Mouse (Mus musculus): Measurements from ENCODE around the gene Lgals8.

Lgals8 gene

DNA sequence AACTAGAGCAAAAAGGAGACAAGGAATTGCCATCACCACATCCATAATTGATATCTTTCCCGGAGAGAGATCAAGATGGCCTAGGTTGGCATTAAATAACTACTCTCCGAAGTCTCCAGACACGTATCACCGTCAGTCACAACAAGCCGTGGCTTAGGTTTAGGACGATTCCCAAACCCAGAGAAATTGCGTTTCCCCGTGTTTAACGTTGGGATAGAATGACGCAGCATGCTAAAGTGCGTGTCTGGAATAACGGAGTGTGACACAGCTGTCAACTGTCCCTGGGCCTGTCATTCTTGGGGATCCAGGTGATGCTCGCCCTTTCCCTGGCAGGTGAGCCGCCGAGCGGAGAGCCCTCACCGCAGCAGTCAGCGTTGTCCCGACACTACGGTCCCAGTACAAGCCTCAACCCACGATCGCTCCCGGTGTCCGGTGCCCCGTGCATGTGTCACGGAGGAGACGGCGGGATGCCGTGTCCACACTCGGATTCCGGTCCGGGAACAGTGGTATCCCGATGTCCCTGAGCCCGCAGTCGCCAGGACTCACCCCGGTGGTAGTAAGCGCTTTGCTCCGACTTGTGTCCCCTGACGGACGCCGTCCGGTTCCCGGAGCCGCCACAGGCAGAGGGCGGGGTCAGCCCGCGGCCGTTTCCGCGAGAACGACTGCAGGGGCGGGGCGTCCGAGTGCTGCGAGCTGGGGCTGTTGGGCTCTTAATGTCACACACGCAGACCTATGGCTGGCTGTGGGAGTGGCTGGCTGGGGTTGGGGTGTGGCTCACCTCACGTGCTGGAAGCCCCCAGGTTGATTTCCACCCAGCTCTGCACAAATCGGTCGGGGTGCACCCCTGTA is 3.6 kb downstream of the Lgals8 start:
- DNase-seq (ENCODE audit: low spot score in 2 of 2), result peak; percentile 84 to 87

DNA sequence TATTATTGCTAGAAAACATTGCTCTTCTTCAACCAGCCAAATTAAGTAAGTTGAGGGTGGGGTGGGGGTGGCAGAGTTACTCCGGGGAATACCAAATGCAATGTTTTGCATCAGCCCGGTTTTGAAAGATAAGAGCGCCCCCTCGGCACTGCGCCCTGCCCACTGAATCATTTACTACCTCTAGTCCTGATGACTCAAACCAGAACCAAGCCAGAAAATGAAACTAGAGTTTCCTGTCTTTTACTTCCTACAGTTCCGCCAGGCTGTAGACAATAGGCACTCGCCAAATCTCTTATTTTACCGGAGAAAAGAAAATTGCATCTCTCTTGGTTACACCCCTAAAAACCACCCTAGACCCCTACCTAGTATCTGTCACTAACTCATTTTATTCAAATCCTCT is 4.3 kb downstream of the Lgals8 start:
- DNase-seq (ENCODE audit: low spot score in 2 of 2), result peak in 1 of 2 experiments; percentile 25

DNA sequence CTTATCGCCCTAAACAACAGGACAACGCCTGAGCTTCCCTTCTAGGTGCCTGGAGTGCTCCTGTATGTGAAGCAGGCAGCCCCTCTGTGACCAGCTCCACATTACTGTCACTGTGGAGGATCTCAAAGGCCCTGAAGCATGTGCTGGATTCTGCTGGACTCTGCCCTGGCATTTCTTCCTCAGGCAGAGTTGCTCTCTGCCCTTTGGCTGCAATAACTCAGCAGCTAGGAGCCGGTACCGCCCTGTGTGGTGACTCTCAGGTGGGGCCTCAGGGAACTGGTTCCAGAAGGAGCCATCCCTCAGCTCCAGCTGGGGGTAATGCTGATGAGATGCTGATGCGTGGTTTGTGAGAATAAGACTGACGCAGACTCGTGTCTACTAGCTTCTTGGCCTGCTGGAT is 8.0 kb downstream of the Lgals8 start:
- no peak for DNase-seq (ENCODE audit: low spot score in 2 of 2)

DNA sequence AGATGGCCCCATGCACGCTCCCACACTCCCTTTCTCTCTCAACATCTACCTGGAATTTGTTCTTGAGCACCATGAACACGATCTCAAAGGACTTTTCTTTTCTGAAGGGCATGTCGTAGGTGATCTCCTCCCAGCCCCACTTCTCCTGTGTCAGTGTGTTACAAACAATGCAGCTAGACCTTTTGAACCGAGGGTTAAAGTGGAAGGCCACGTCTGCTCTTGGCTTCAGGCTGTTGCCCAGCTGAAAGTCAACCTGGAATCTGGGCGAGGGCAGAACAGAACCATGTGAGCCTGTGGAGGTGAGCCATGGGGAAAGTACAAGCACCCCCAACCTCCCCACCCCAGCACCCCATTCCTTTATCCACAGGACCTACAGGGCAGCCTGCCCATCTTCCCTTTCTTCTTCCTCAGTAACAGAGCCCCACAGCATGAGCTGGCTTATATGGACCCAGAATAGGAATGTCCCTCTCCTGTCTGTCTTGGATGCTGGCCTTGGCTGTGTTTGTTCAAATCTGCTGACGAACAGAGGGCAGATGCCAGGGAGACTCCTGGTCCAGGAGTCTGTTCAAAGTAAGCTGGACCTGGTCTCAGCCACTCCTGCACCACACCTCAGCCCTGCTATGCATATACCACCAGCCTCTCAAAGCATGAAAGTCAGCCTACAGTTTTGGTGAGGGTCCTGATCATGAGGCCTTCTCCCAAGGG is 9.9 kb downstream of the Lgals8 start:
- no peak for DNase-seq (ENCODE audit: low spot score in 2 of 2)

DNA sequence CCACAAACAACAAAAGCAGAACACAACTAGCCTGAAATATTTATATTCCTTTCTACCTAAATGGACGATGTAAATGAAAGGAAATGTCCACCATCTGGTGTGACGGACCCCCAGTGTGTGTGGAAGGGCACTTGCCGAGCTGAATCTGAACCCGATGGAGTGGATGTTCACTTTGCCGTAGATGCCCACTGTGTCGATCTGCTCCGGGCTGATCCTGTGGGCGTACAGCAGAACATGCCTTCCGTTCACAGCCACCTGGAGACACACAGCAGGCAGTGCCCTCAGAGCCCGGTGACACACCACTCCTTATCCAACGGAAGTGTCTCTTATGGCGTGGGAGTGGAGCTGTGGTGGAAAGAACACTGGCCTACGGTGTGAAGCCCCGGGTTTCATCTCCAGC is 11.6 kb downstream of the Lgals8 start:
- DNase-seq (ENCODE audit: low spot score in 2 of 2), result no peak

DNA sequence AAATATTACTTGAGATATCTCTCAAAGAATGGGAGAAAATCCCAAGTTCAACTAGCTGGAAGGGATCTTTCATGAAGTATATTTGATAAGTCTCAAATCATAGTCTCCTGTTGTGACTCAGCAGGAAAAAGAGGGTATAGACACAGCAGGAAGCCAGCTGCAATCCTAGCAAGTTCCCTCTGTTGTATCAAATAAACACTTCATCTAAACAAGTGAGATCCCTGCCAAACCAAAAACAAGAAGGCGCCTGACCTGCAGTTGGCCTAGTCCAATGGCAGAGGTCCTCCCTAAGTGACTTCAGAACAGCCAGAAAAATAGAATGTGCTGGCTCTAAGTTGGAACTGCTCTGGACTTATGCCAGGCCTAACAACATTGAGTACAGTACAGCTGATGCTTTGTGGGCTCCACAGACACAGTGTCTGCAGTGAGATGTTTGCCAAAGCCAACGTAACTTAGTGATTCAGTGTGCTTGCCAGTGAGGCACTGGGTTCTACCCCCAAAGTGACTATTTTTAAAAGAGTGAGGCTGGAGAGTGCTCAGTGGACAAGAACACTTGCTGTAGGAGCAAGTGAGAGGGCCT is 22.6 kb downstream of the Lgals8 start:
- DNase-seq (ENCODE audit: low spot score in 2 of 2), result peak; percentile 19 to 32

DNA sequence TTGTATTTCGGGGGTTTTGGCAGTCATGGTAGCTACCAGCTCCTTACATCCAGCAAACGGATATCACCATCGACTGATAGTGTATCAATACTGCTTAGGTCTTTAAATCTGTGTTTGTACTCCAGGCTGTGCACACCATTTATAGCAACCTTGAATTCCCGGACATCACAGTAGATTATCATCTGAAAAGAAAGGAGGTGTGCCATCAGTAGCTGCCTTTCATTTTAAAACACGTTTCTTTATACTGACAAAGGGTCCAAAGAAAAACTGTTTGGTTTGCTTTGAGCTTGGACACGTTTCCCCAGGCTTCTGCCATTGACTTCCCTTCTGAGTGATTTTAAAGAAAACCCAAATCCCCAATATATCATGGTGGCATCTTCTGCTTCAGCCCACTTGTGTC is 23.9 kb downstream of the Lgals8 start:
- DNase-seq (ENCODE audit: low spot score in 2 of 2), result no peak

DNA sequence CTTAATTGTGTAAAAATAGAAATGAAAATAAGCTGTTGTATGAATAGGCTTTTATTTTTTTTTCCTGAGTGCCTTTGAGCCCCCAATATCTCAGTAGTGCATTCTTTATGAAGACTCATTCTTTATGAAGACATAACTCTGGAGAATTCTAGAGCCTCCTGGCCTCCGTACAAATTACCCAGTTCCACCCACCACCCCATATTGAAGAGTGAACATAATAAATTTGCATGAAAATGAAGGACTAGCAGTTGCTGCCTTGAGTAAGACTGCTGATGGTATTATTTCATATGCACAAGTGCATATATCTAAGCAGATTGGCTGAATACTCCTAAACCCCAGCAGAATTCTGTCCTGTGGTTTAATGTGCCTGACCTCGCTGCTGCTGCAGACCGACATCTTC is 25.2 kb downstream of the Lgals8 start:
- no peak for DNase-seq (ENCODE audit: low spot score in 2 of 2)

DNA sequence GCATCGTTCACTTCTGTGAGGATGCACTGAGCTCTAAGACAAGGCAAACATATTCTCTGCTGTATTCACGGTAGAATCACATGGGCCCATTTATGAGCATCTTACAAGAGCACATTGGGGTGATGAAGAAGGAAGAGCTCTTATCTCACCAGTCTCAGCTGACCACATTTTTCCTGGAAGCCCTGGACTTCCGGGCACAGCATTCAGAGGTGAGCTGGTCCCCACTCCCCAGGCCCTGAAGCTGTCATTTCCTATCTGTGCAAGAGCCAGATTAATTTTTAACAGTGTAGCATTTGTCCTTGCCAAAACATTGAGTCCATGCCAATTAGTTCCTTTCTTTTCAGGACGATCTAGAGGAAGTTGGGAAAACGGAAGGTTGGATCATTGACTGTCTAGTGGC is 30.9 kb downstream of the Lgals8 start:
- DNase-seq (ENCODE audit: low spot score in 2 of 2), result no peak

DNA sequence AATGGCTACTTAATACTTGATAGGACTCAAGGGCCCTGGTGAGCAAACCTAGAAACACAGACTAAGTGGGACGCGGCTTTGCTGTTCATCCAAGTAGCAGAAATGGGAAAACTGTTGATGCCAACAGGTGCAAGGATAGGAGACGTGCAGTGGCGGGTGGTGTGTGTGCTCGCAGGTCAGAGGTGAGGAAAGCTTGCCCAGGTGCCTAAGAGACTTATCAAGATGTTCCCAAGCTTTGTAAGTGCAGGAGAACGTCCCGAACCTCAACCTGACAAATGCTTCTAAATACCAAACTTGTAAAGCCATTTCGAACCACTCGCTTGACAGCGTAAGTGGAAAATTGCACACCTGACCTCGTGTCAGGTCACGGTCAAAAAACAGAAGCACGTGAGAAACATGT is 36.2 kb downstream of the Lgals8 start:
- DNase-seq (ENCODE audit: low spot score in 2 of 2), result no peak

DNA sequence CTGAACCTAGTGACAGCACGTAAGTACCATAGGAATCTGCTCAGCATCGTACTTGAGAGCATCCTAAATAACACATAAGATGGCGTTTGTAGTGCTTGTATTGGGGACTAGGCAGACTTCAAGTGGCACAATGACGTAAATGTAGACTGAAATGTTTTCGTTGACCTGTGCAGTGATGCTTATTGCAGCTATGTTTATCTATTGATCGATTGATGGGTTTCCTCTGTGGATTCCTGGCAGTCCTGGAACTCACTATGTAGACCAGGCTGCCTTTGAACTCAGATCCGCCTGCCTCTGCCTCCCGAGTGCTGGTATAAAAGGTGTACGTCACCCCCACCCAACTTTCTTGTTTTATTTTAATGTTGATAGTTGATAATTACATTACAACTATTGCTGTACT is 44.1 kb downstream of the Lgals8 start:
- DNase-seq (ENCODE audit: low spot score in 2 of 2), result no peak

DNA sequence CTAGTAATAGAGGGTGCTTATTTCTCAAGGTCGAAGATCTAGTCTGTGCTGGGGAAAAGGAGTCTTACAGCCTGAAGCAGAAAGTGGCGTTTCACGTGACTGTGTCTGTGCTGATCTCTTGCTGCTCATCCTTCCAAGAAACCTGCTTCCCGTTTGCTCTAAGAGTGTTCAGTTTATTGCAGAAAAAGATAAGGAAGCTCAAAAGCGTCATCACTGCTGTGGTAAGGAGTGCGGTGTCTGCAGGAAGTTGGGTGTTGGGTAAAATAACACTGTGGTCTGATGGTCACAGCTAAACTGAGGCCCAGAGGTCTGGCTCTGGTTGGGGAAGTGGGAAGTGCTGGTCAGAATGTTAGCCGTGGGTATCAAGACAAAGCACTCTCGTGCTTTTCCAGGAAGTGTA is 52.7 kb downstream of the Lgals8 start:
- DNase-seq (ENCODE audit: low spot score in 2 of 2), result peak in 1 of 2 experiments; percentile 15

DNA sequence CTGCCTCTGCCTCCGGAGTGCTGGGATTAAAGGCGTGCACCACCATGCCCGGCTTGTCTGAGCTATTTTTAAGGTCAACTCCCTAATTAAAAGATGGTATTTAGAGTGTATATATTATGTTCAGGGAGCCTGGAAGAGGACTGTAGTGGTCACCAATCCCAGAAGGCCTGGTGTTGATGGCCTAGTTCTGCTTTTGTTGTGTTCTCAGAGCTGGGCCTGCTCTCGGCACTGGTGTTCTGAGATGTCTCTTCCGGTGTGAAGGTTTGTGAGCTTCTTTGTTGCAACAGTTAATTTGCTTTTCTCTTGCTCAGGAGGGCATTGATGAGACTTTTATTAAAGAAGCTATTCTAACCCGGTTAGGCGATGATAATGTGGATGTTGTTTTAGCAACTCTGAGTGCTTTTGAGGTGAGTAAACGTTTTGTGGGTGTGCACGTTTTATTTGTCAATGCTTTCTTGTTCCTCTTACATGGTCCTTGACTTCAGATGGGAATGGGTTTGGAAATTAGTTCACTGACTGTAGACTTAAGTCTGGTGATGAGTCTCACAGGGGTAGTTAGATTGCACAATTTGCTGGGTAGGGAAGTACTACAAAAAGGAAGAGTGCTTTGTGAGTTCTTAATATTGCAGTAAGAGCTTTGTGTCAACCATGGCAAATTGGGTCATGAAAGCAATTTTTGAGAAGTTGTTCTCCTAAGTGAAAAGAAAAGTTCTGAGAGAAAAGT is 56.2 kb downstream of the Lgals8 start:
- DNase-seq (ENCODE audit: low spot score in 2 of 2), result no peak

DNA sequence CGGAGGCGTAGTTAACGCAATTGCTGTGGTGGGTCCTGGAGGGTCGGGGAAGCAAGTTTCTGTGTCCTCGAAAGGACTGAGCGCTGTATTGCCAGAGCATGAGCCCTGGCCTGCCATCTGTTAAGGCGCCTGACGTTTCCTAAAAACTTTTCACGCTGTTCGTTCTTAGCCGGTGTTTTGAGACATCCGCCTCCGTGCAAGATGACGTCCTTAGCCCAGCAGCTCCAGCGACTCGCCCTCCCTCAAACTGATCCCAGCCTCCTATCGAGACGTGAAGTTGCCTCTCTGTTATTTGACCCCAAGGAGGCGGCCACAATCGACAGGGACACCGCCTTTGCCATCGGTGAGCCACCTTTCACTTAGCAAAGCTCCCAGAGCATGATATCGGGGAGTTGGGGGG is 69.2 kb downstream of the Lgals8 start:
- DNase-seq (ENCODE audit: low spot score in 2 of 2), result no peak

DNA sequence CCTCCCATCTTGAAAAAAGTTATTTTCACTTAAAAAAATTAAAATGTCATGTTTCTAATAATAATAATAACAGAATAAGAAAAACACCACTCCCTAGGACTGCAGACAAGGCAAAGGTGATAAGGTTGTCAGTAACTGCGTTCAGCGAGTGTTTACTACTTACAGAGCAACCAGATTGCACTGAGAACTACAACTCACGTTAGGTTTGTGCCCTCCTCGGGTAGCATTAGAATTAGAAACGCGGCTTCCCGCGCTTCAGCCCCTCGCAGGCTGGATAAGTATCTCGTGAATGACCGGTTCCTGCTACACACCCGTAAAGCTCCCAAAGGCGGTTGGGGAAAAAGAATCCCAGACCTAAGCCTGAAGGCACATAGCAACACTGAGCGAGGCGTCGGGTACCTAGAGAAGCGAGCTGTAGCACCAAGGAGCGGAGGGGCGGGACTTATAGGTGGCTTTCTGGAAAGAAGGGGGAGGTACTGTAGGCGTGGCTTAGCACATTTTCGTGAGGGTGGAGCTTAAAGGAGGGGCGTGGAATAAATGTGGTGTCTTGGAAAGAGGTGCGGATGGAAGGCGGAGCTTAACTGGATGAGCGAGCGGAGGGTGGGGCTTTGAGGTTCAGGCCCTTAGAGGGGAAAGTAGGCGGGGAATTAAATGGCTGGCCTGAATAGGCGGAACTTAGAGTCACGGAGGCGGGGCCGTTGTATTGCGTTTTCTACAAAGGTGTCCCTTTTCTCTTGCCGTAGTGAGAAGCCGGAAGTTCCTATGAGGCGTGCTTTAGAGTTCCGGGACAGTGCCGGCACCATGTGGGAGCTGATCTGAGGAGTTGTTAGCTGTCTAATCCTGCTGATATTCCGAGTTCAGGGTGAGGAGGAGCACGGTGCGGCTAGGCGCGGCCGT is 69.9 kb downstream of the Lgals8 start, which contains the start of gene Heatr1:
TSS of gene Heatr1 (plus strand) at position 419 of the 897 bp plus-strand sequence.
- peak; percentile 91 to 92 for DNase-seq (ENCODE audit: low spot score in 2 of 2)

Data from frontal cortex, postnatal 10 days (tissue).